In genomic region chr13:31808804-31809420, GRCm38 (mm10) we compare ENCODE assay signal across 8 mouse cellular contexts. TPM values are rescaled to one million over a fixed set of nuclear protein-coding genes. Genes with fewer than 3 reads are reported as not detected.
DNase-seq lines count a peak whose midpoint lies in the region; ATAC-seq and TF ChIP-seq lines count a peak whose summit lies in the region.

No protein-coding gene starts in this region.

- 41% methylated on average over 16 of the region's 16 CpGs for WGBS in kidney, adult 2 months
- 4% methylated on average over 16 of the region's 16 CpGs for WGBS in hindbrain, embryonic 11.5 days
- WGBS in midbrain, embryonic 11.5 days: 7% methylated on average over 16 of the region's 16 CpGs

- no peaks in the 10 kb centered on the region for H3K36me3 ChIP-seq in kidney, adult 2 months (ENCODE audit: control insufficient read depth, insufficient read depth, low read length)
- H3K36me3 ChIP-seq in hindbrain, embryonic 11.5 days (ENCODE audit: control insufficient read depth, insufficient read depth, low read length): no peaks in the 10 kb centered on the region
- no peaks in the 10 kb centered on the region for H3K36me3 ChIP-seq in midbrain, embryonic 11.5 days (ENCODE audit: control insufficient read depth, insufficient read depth, low read length)

- peak overlapping the region; percentile 61; the same call in 1 of the 2 replicates for H3K9ac ChIP-seq in hindbrain, embryonic 11.5 days (ENCODE audit: low read depth, low read length)
- no peak overlapping the region for H3K9ac ChIP-seq in midbrain, embryonic 11.5 days (ENCODE audit: low read length)

- peak overlapping the region; percentile 75 for H3K4me3 ChIP-seq in kidney, adult 2 months (ENCODE audit: insufficient read depth, low read depth, low read length)
- peak overlapping the region; percentile 58 for H3K4me3 ChIP-seq in bone marrow macrophage, adult 2 months (ENCODE audit: insufficient read depth, low read length)
- H3K4me3 ChIP-seq in hindbrain, embryonic 11.5 days (ENCODE audit: low read depth, low read length): peak overlapping the region; percentile 48
- H3K4me3 ChIP-seq in midbrain, embryonic 11.5 days (ENCODE audit: low read depth, low read length): peak overlapping the region; percentile 50

- peak; percentile 21 for DNase-seq in kidney, adult 2 months
- DNase-seq in kidney, postnatal 14 days: no peak
- DNase-seq in hindbrain, embryonic 11.5 days (ENCODE audit: low spot score): peak; percentile 60
- no peak for DNase-seq in midbrain, embryonic 11.5 days (ENCODE audit: low spot score, missing footprints)
- DNase-seq in cerebellum, postnatal 10 days: no peak
- no peak for DNase-seq in cerebellum, postnatal 14 days

- no peaks in the 10 kb centered on the region for H3K4me1 ChIP-seq in kidney, adult 2 months (ENCODE audit: control insufficient read depth, insufficient read depth, low read length)
- no peaks in the 10 kb centered on the region for H3K4me1 ChIP-seq in bone marrow macrophage, adult 2 months (ENCODE audit: control insufficient read depth, insufficient read depth, low read length)
- 0 out of 2 replicates have a peak, but pooled peaks cover 11% of the 10 kb centered on the region for H3K4me1 ChIP-seq in hindbrain, embryonic 11.5 days (replicated peaks; ENCODE audit: control insufficient read depth, insufficient read depth, low read length)
- peaks cover 10% of the 10 kb centered on the region for H3K4me1 ChIP-seq in midbrain, embryonic 11.5 days (ENCODE audit: control insufficient read depth, insufficient read depth, low read length)

- no peaks in the 10 kb centered on the region for H3K9me3 ChIP-seq in hindbrain, embryonic 11.5 days (ENCODE audit: control insufficient read depth, low read length)
- H3K9me3 ChIP-seq in midbrain, embryonic 11.5 days (ENCODE audit: control insufficient read depth, low read length): no peaks in the 10 kb centered on the region

- peaks cover 5% of the 10 kb centered on the region; the same call in 1 of the 2 replicates for H3K27me3 ChIP-seq in kidney, adult 2 months (replicated peaks; ENCODE audit: control insufficient read depth, insufficient read depth, low read length)
- peaks cover 81% of the 10 kb centered on the region for H3K27me3 ChIP-seq in hindbrain, embryonic 11.5 days (ENCODE audit: control insufficient read depth, insufficient read depth, low read length)
- H3K27me3 ChIP-seq in midbrain, embryonic 11.5 days (ENCODE audit: control insufficient read depth, insufficient read depth, low read length): peaks cover 92% of the 10 kb centered on the region

- TF ChIP-seq CTCF in kidney, adult 2 months (conservative IDR thresholded peaks at IDR 0.05; ENCODE audit: insufficient read depth, insufficient read length, low read depth, low read length): no peak
- no peak for TF ChIP-seq CTCF in bone marrow macrophage, adult 2 months (IDR thresholded peaks at IDR 0.05; ENCODE audit: low read depth, low read length)

- ATAC-seq in hindbrain, embryonic 11.5 days (ENCODE audit: low FRiP score): no peak
- no peak for ATAC-seq in midbrain, embryonic 11.5 days (ENCODE audit: low FRiP score)
- ATAC-seq in cerebellum, adult (ENCODE audit: insufficient number of reproducible peaks, low FRiP score, low TSS enrichment): no peak

- peak overlapping the region; percentile 24; the same call in 1 of the 2 replicates for H3K27ac ChIP-seq in kidney, adult 2 months (ENCODE audit: insufficient read depth, low read depth, low read length)
- H3K27ac ChIP-seq in bone marrow macrophage, adult 2 months (ENCODE audit: insufficient read depth, low read depth, low read length): no peak overlapping the region
- no peak overlapping the region for H3K27ac ChIP-seq in hindbrain, embryonic 11.5 days (ENCODE audit: low read depth, low read length)
- peak overlapping the region; percentile 20; the same call in 1 of the 2 replicates for H3K27ac ChIP-seq in midbrain, embryonic 11.5 days (ENCODE audit: low read depth, low read length)

- H3K4me2 ChIP-seq in hindbrain, embryonic 11.5 days (replicated peaks; ENCODE audit: low read depth, low read length): no peak overlapping the region
- H3K4me2 ChIP-seq in midbrain, embryonic 11.5 days: peak overlapping the region; percentile 93

- no peak for TF ChIP-seq POLR2A in kidney, adult 2 months (IDR thresholded peaks at IDR 0.05; ENCODE audit: low read depth, low read length)
- no peak for TF ChIP-seq POLR2A in bone marrow macrophage, adult 2 months (IDR thresholded peaks at IDR 0.05; ENCODE audit: borderline replicate concordance, low read depth, low read length)

RNA-seq across cellular contexts. Expression of gene Foxc1, which starts 2.5 kb away (rescaled TPM):
- 3.7 and 5.2 TPM in 2 replicates for polyA plus RNA-seq in kidney, adult 2 months (2012; rRNA removed)
- polyA plus RNA-seq in bone marrow macrophage, adult 2 months (2012; ENCODE audit: insufficient read depth, insufficient read length, missing spikeins): 0.09 TPM in 1 of 2 replicates, not detected in the other
- 5.6 and 6.1 TPM in 2 replicates for polyA plus RNA-seq in hindbrain, embryonic 11.5 days (2014; fragmentation: Nextera tagmentation; extraction: Ambion mirVana)
- polyA plus RNA-seq in midbrain, embryonic 11.5 days (2014; fragmentation: Nextera tagmentation; extraction: Ambion mirVana): 6.5 and 7.0 TPM in 2 replicates

Comparison
In these comparisons a context has a peak if more than half of its experiments do, and no peak if none do; other contexts are left out.
1. DNase-seq: peak in kidney, adult 2 months (single experiment) and hindbrain, embryonic 11.5 days (single experiment); none in kidney, postnatal 14 days (single experiment), midbrain, embryonic 11.5 days (single experiment), cerebellum, postnatal 10 days (0 of 2) and cerebellum, postnatal 14 days (0 of 2).
2. H3K27ac ChIP-seq: peak in kidney, adult 2 months (single experiment) and midbrain, embryonic 11.5 days (single experiment); none in bone marrow macrophage, adult 2 months (single experiment) and hindbrain, embryonic 11.5 days (single experiment).
3. Peak in every context shown above with its lines, with median percentiles within 50 percentile points of each other: H3K4me3 ChIP-seq.